Mouse (Mus musculus): ENCODE measurements around the gene Foxn3. TPM values are rescaled to one million over a fixed set of nuclear protein-coding genes. Genes with fewer than 3 reads are reported as not detected.

The Foxn3 gene
- polyA plus RNA-seq, 1 experiment from 2014 or later = 69.1 TPM

DNA sequence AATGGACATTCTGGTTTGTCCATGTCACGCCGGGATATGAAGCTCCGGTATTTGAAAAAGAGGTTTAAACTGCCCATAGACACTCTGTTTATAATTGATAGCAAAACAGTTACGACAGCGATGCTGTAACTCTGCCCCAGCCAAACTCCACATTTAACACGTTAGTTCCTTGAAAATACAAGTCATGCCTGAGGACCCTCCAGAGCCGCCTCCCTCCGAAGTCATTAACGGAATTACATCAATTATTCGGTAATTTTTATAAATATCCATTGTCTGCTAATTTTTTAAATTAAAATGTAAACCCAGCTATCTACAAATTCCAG, 554 bp downstream of the Foxn3 start:
- ATAC-seq (ENCODE audit: insufficient read depth) = peak; percentile 33; the same call in 1 of the 2 replicates
- peak overlapping the region; percentile 83 for H3K4me3 ChIP-seq (ENCODE audit: low read depth, low read length)
- no peaks in the 10 kb centered on the region for H3K9me3 ChIP-seq (ENCODE audit: low read depth, low read length)
- no peaks in the 10 kb centered on the region for H3K27me3 ChIP-seq (ENCODE audit: insufficient read depth, low read length)
- H3K9ac ChIP-seq = peak overlapping the region; percentile 80
- peaks cover 10% of the 10 kb centered on the region for H3K4me1 ChIP-seq (ENCODE audit: insufficient read depth)
- H3K36me3 ChIP-seq (ENCODE audit: insufficient read depth) = no peaks in the 10 kb centered on the region
- TF ChIP-seq CTCF (IDR thresholded peaks at IDR 0.05; ENCODE audit: low read depth) = no peak
- H3K27ac ChIP-seq (ENCODE audit: low read depth) = peak overlapping the region; percentile 86
- peak overlapping the region; percentile 84 for H3K4me2 ChIP-seq
- under 1% methylated on average over 10 of the region's 10 CpGs for whole genome bisulfite sequencing
- DNase-seq = peak; percentile 76

DNA sequence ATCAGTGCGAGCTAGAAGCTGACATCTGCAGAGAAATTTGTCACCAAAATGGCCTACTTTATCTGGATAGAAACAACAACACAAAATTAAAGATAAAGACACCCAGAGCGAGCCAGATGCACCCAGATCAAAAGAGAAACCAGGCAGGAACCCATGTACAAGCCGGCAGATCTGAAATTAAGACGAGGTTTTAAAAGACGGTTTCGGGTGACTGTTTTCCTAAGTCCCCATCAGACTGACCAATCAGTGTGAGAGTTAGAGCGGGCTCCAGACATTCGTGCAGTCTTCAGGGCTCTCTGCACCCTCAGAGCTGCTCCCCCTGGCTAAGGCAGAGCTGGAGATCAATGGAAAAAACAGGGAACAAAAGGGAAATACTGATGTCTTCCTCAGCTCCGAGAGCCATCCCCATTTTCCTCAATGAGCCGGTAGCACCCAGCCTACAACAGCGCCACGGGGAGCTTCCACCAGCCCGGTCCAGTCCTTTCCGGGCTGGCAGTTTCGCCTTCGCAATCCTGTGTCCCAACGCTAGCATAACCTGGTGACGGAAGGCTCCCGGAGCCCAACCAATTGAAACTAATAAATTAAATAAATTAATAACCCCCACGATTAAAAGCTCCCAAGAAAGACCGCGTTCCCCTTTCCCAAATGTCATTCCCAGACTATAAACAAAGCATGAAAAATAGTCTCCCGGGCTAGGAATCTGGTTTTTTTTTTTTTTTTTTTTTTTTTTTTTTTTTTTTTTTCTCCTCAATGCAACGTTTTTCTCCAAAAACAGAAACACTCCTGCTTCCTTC, 1.1 kb downstream of the Foxn3 start:
- peak; percentile 76 for DNase-seq

DNA sequence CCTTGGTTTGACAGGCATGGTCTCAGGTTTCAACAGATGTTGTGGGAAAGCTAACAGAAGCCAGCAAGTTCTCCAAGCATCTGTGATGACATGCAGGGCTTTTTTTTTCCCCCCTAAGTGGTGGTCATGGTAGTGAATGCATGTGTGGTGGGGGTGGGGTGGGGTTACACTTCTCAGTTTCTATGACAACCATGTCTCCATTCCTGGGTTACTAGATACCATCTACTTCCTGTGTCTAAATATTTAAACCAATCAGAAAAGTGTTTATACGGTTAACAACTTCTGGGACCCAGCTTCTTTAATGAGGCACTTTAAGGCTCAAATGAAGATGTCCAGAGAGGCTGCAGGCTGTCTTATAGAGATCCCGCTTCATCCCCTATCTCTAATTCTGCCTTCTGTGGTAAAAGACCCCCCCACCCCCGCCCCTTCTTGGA, 2.0 kb downstream of the Foxn3 start:
- ATAC-seq (ENCODE audit: insufficient read depth) = peak; percentile 21; the same call in 1 of the 2 replicates
- peak overlapping the region; percentile 84 for H3K4me2 ChIP-seq
- H3K27me3 ChIP-seq (ENCODE audit: insufficient read depth, low read length) = no peaks in the 10 kb centered on the region
- no peak for TF ChIP-seq CTCF (IDR thresholded peaks at IDR 0.05; ENCODE audit: low read depth)
- H3K9me3 ChIP-seq (ENCODE audit: low read depth, low read length) = no peaks in the 10 kb centered on the region
- WGBS = 15% methylated on average over 3 of the region's 3 CpGs
- no peaks in the 10 kb centered on the region for H3K36me3 ChIP-seq (ENCODE audit: insufficient read depth)
- peak overlapping the region; percentile 83 for H3K4me3 ChIP-seq (ENCODE audit: low read depth, low read length)
- DNase-seq = peak; percentile 61
- no peak overlapping the region for H3K9ac ChIP-seq
- peak overlapping the region; percentile 80 for H3K27ac ChIP-seq (ENCODE audit: low read depth)
- peaks cover 10% of the 10 kb centered on the region for H3K4me1 ChIP-seq (ENCODE audit: insufficient read depth)

More for the DNA sequence above, 1.1 kb downstream of the Foxn3 start:
- peak overlapping the region; percentile 80 for H3K9ac ChIP-seq
- peak overlapping the region; percentile 72 for H3K27ac ChIP-seq (ENCODE audit: low read depth)
- peaks cover 10% of the 10 kb centered on the region for H3K4me1 ChIP-seq (ENCODE audit: insufficient read depth)
- under 1% methylated on average over 24 of the region's 24 CpGs for WGBS
- ATAC-seq (ENCODE audit: insufficient read depth) = peak; percentile 71
- H3K9me3 ChIP-seq (ENCODE audit: low read depth, low read length) = no peaks in the 10 kb centered on the region
- no peaks in the 10 kb centered on the region for H3K36me3 ChIP-seq (ENCODE audit: insufficient read depth)
- TF ChIP-seq CTCF (IDR thresholded peaks at IDR 0.05; ENCODE audit: low read depth) = no peak; the same call in 1 of the 2 replicates
- H3K4me3 ChIP-seq (ENCODE audit: low read depth, low read length) = peak overlapping the region; percentile 83
- no peaks in the 10 kb centered on the region for H3K27me3 ChIP-seq (ENCODE audit: insufficient read depth, low read length)
- H3K4me2 ChIP-seq = peak overlapping the region; percentile 84

DNA sequence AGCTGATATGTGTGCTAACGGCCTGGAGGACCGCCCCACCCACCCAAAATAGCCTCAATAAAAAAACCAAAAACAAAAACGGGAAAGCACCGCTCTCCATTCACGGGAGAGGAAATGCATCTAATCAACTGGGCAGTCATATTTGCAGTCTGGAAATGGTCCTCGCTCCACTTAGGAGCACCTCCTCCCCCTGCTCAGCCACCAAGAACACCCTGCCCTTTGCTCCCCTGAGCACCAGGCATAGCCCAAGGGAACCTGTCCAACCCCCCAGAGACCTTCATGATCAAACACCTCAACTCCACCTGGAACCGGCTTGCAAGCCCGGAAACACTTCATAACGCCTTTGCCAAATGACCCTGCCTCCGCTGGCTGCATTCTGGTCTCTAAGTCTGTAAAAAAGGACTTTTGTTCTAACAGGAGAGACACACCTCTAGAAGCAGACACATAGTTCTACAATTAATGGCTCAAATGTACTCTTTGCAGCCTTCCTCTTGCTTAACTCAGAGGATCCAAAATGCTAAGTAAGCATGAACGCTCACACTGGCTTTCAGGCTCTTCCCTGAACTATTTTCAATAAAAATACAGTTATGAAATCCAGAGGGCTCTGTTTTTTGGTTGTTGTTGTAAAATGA, 2.6 kb downstream of the Foxn3 start:
- ATAC-seq (ENCODE audit: insufficient read depth) (no peak), DNase-seq (no peak)
- peak overlapping the region; percentile 84 for H3K4me2 ChIP-seq
- H3K9ac ChIP-seq = no peak overlapping the region
- peak overlapping the region; percentile 10; the same call in 1 of the 2 replicates for H3K4me3 ChIP-seq (ENCODE audit: low read depth, low read length)
- TF ChIP-seq CTCF (IDR thresholded peaks at IDR 0.05; ENCODE audit: low read depth) = no peak
- no peaks in the 10 kb centered on the region for H3K27me3 ChIP-seq (ENCODE audit: insufficient read depth, low read length)
- H3K9me3 ChIP-seq (ENCODE audit: low read depth, low read length) = no peaks in the 10 kb centered on the region
- peaks cover 10% of the 10 kb centered on the region for H3K4me1 ChIP-seq (ENCODE audit: insufficient read depth)
- peak overlapping the region; percentile 80 for H3K27ac ChIP-seq (ENCODE audit: low read depth)
- no peaks in the 10 kb centered on the region for H3K36me3 ChIP-seq (ENCODE audit: insufficient read depth)
- WGBS = 25% methylated on average over 11 of the region's 11 CpGs

- no peak overlapping the region for H3K27ac ChIP-seq (ENCODE audit: low read depth)
- H3K9ac ChIP-seq = no peak overlapping the region
- peaks cover 9% of the 10 kb centered on the region for H3K4me1 ChIP-seq (ENCODE audit: insufficient read depth)
- no peak for TF ChIP-seq CTCF (IDR thresholded peaks at IDR 0.05; ENCODE audit: low read depth)
- WGBS = 33% methylated on average over 11 of the region's 11 CpGs
- H3K36me3 ChIP-seq (ENCODE audit: insufficient read depth) = no peaks in the 10 kb centered on the region
- no peak for ATAC-seq (ENCODE audit: insufficient read depth)
- no peak overlapping the region for H3K4me3 ChIP-seq (ENCODE audit: low read depth, low read length)
- no peak overlapping the region for H3K4me2 ChIP-seq
- H3K27me3 ChIP-seq (ENCODE audit: insufficient read depth, low read length) = no peaks in the 10 kb centered on the region
- no peaks in the 10 kb centered on the region for H3K9me3 ChIP-seq (ENCODE audit: low read depth, low read length)
- peak; percentile 23 for DNase-seq
Observed at GRCm38 (mm10) chr12:99559483-99559882, 3.9 kb downstream of the Foxn3 start.

- no peak for TF ChIP-seq CTCF (IDR thresholded peaks at IDR 0.05; ENCODE audit: low read depth)
- no peak for DNase-seq
- no peak overlapping the region for H3K4me2 ChIP-seq
- no peak overlapping the region for H3K4me3 ChIP-seq (ENCODE audit: low read depth, low read length)
- H3K9ac ChIP-seq = no peak overlapping the region
- no peaks in the 10 kb centered on the region for H3K36me3 ChIP-seq (ENCODE audit: insufficient read depth)
- H3K27ac ChIP-seq (ENCODE audit: low read depth) = no peak overlapping the region
- H3K4me1 ChIP-seq (ENCODE audit: insufficient read depth) = peaks cover 6% of the 10 kb centered on the region
- H3K27me3 ChIP-seq (ENCODE audit: insufficient read depth, low read length) = no peaks in the 10 kb centered on the region
- H3K9me3 ChIP-seq (ENCODE audit: low read depth, low read length) = no peaks in the 10 kb centered on the region
- ATAC-seq (ENCODE audit: insufficient read depth) = no peak
- WGBS = 77% methylated on average over 4 of the region's 4 CpGs
Observed at GRCm38 (mm10) chr12:99558476-99558875, 4.9 kb downstream of the Foxn3 start.

DNA sequence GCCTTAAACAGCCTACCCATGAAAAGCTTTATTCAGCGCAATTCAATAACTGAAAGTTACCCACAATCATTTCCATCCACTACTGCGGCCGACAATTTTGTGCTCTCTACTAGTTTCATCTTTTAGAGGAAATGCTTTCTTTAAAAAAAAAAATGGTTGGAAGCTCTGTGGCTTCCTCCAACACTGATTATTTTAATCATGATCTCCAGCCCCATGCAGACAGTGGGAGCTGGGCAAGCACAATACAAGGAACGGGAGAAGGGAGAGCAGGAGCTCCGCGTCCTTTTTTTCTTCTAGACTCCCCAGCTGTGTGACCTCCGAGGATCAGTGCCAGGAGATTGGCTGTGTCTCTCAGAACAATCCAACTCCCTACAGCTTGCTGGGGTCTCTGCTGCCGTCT, 5.9 kb downstream of the Foxn3 start:
- Histone ChIP-seq H3K27ac (ENCODE audit: low read depth) (no peak overlapping the region), H3K4me1 (ENCODE audit: insufficient read depth) (peaks cover 6% of the 10 kb centered on the region)
- no peak for ATAC-seq (ENCODE audit: insufficient read depth)

More for the DNA sequence above, 5.9 kb downstream of the Foxn3 start:
- no peak for DNase-seq
- TF ChIP-seq CTCF (IDR thresholded peaks at IDR 0.05; ENCODE audit: low read depth) = no peak
- Histone ChIP-seq H3K36me3 (ENCODE audit: insufficient read depth) (no peaks in the 10 kb centered on the region), H3K4me2 (no peak overlapping the region), H3K27me3 (ENCODE audit: insufficient read depth, low read length) (no peaks in the 10 kb centered on the region), H3K4me3 (ENCODE audit: low read depth, low read length) (no peak overlapping the region), H3K9me3 (ENCODE audit: low read depth, low read length) (no peaks in the 10 kb centered on the region), H3K9ac (no peak overlapping the region)
- WGBS = 75% methylated on average over 8 of the region's 8 CpGs
